Mouse (Mus musculus) cerebellum, adult 2 months (tissue): Measurements from ENCODE around the gene Il31ra.

Experiments used
- CTCF ChIP-seq: fragments of 200-500 bp; IDR thresholded peaks from 2 replicates; pipeline ENCODE4 v1.5.1; 2011; ENCODE audit warnings: low read depth, mild to moderate bottlenecking, control low read depth, low read length, moderate library complexity, borderline replicate concordance; ENCODE audit not compliant: insufficient read depth
- POLR2A ChIP-seq: fragments of 200-500 bp; IDR thresholded peaks from 2 replicates; pipeline ENCODE4 v1.6.1; 2011; ENCODE audit warnings: low read length, control low read depth, borderline replicate concordance; ENCODE audit not compliant: insufficient read depth

- TF ChIP-seq POLR2A, result no peak
- TF ChIP-seq CTCF, result no peak
These were observed 3.9 kb downstream of the Il31ra start for GRCm38 (mm10) chr13:112590254-112590653.
